Mouse (Mus musculus): ENCODE data around the gene Kcnj14. TPM values are rescaled to one million over a fixed set of nuclear protein-coding genes. Genes with fewer than 3 reads are reported as not detected.
A peak's percentile ranks its signal among the peaks of the same experiment; 100 is the strongest.

The Kcnj14 gene
- polyA plus RNA-seq, 1 experiment from 2014 or later, result 16.6 TPM

GRCm38 (mm10) chr7:45785388-45786135 lies 39.0 kb downstream of the Kcnj14 start:
- no peaks in the 10 kb centered on the region for H3K27me3 ChIP-seq
- in situ Hi-C loops (cut with MboI; ENCODE audit: low pct_unique_long_range_greater_than_20kb), result no loop called here
- ChIA-PET POLR2A (interaction anchor here (1.2 to 1.5 kb wide), 2 partner anchors 14 to 44 kb away, joined by 3 read pairs; no protein-coding TSS in a partner anchor), CTCF (interaction anchor here (0.8 to 1.2 kb wide), 3 partner anchors 16 to 39 kb away, joined by 3 to 4 read pairs (median 3); no protein-coding TSS in a partner anchor)
- DNase-seq (ENCODE audit: low read depth, low spot score) (no peak), ATAC-seq (peak; percentile 28)
- no peak for TF ChIP-seq CTCF (IDR thresholded peaks at IDR 0.05)

- peak; percentile 36 for ATAC-seq
- H3K27me3 ChIP-seq, result no peaks in the 10 kb centered on the region
- peak; percentile 51 for DNase-seq (ENCODE audit: low read depth, low spot score)
- POLR2A ChIA-PET, result interaction anchor here (0.6 to 1.5 kb wide), 3 partner anchors 9 to 43 kb away, joined by 3 read pairs; no protein-coding TSS in a partner anchor
- TF ChIP-seq CTCF (IDR thresholded peaks at IDR 0.05), result no peak
- CTCF ChIA-PET, result interaction anchor here (1.2 kb wide), 2 partner anchors 17 to 31 kb away, joined by 3 to 4 read pairs; no protein-coding TSS in a partner anchor
- in situ Hi-C loops (cut with MboI; ENCODE audit: low pct_unique_long_range_greater_than_20kb), result no loop called here
These were observed 39.8 kb downstream of the Kcnj14 start, which contains the start of gene Sult2b1 for GRCm38 (mm10) chr7:45784524-45785372. Gene Sult2b1 (minus strand): TSS chr7:45784669.

- in situ Hi-C loops (cut with MboI; ENCODE audit: low pct_unique_long_range_greater_than_20kb), result no loop called here
- no peak for TF ChIP-seq CTCF (IDR thresholded peaks at IDR 0.05)
- POLR2A ChIA-PET, result no interaction called here
- DNase-seq (ENCODE audit: low read depth, low spot score) (no peak), ATAC-seq (no peak)
- CTCF ChIA-PET, result interaction anchor here (1.2 to 1.6 kb wide), 2 partner anchors 30 to 44 kb away, joined by 3 to 5 read pairs; no protein-coding TSS in a partner anchor
- H3K27me3 ChIP-seq, result no peaks in the 10 kb centered on the region
These were observed 41.0 kb downstream of the Kcnj14 start, which contains the start of gene Lmtk3 for GRCm38 (mm10) chr7:45783511-45784091. Gene Lmtk3 (plus strand): TSS chr7:45783738.

- no peak for TF ChIP-seq CTCF (IDR thresholded peaks at IDR 0.05)
- no peak for DNase-seq (ENCODE audit: low read depth, low spot score)
- CTCF ChIA-PET, result interaction anchor here (0.8 to 1.6 kb wide), 2 partner anchors 43 to 65 kb away, joined by 3 to 5 read pairs; partner anchors contain the start of gene Sphk2
- POLR2A ChIA-PET, result interaction anchor here (0.6 kb wide), 1 partner anchor 16 kb away, joined by 5 read pairs; no protein-coding TSS in a partner anchor
- in situ Hi-C loops (cut with MboI; ENCODE audit: low pct_unique_long_range_greater_than_20kb), result no loop called here
- no peaks in the 10 kb centered on the region for H3K27me3 ChIP-seq
- ATAC-seq, result no peak
These were observed 42.3 kb downstream of the Kcnj14 start for GRCm38 (mm10) chr7:45782271-45782670.

GRCm38 (mm10) chr7:45779081-45779641 lies 45.4 kb downstream of the Kcnj14 start:
- ATAC-seq (no peak), DNase-seq (ENCODE audit: low read depth, low spot score) (no peak)
- H3K27me3 ChIP-seq, result no peaks in the 10 kb centered on the region
- in situ Hi-C loops (cut with MboI; ENCODE audit: low pct_unique_long_range_greater_than_20kb), result no loop called here
- no peak for TF ChIP-seq CTCF (IDR thresholded peaks at IDR 0.05)
- ChIA-PET CTCF (no interaction called here), POLR2A (no interaction called here)

GRCm38 (mm10) chr7:45775237-45775636 lies 49.3 kb downstream of the Kcnj14 start:
- DNase-seq (ENCODE audit: low read depth, low spot score) (no peak), ATAC-seq (no peak)
- no peak for TF ChIP-seq CTCF (IDR thresholded peaks at IDR 0.05)
- in situ Hi-C loops (cut with MboI; ENCODE audit: low pct_unique_long_range_greater_than_20kb), result no loop called here
- no peaks in the 10 kb centered on the region for H3K27me3 ChIP-seq
- CTCF ChIA-PET, result interaction anchor here (0.9 kb wide), 1 partner anchor 26 kb away, joined by 3 read pairs; no protein-coding TSS in a partner anchor
- POLR2A ChIA-PET, result interaction anchor here (0.7 kb wide), 1 partner anchor 10 kb away, joined by 3 read pairs; the partner anchor contains the start of gene Sult2b1

- ChIA-PET POLR2A (interaction anchor here (1.4 kb wide), 1 partner anchor 15 kb away, joined by 3 read pairs; no protein-coding TSS in a partner anchor), CTCF (interaction anchor here (2.0 kb wide), 1 partner anchor 31 kb away, joined by 7 read pairs; no protein-coding TSS in a partner anchor)
- DNase-seq (ENCODE audit: low read depth, low spot score) (peak; percentile 28), ATAC-seq (peak; percentile 74)
- in situ Hi-C loops (cut with MboI; ENCODE audit: low pct_unique_long_range_greater_than_20kb), result no loop called here
- H3K27me3 ChIP-seq, result no peaks in the 10 kb centered on the region
- TF ChIP-seq CTCF (IDR thresholded peaks at IDR 0.05), result no peak
These were observed 53.5 kb downstream of the Kcnj14 start for GRCm38 (mm10) chr7:45771101-45771500.

GRCm38 (mm10) chr7:45770427-45771082 lies 54.0 kb downstream of the Kcnj14 start:
- in situ Hi-C loops (cut with MboI; ENCODE audit: low pct_unique_long_range_greater_than_20kb), result no loop called here
- no peak for DNase-seq (ENCODE audit: low read depth, low spot score)
- no peaks in the 10 kb centered on the region for H3K27me3 ChIP-seq
- ATAC-seq, result no peak
- POLR2A ChIA-PET, result no interaction called here
- CTCF ChIA-PET, result interaction anchor here (2.0 kb wide), 1 partner anchor 31 kb away, joined by 7 read pairs; no protein-coding TSS in a partner anchor
- TF ChIP-seq CTCF (IDR thresholded peaks at IDR 0.05), result no peak

- ChIA-PET POLR2A (no interaction called here), CTCF (interaction anchor here (1.1 to 1.6 kb wide), 3 partner anchors 10 to 28 kb away, joined by 3 to 5 read pairs (median 3); no protein-coding TSS in a partner anchor)
- in situ Hi-C loops (cut with MboI; ENCODE audit: low pct_unique_long_range_greater_than_20kb), result no loop called here
- H3K27me3 ChIP-seq, result no peaks in the 10 kb centered on the region
- no peak for TF ChIP-seq CTCF (IDR thresholded peaks at IDR 0.05)
- no peak for DNase-seq (ENCODE audit: low read depth, low spot score)
- no peak for ATAC-seq
These were observed 57.1 kb downstream of the Kcnj14 start for GRCm38 (mm10) chr7:45767500-45767899.
